Mouse (Mus musculus) left cerebral cortex, postnatal 36 days (tissue): ENCODE measurements around the gene Sox9. TPM values are rescaled to one million over a fixed set of nuclear protein-coding genes. Genes with fewer than 3 reads are reported as not detected.

ENCODE experiments used
- DNase-seq, 2 experiments: peaks; one replicate each; pipeline ENCODE4 v3.0.0; 2021 to 2022; ENCODE audit warnings: low spot score in 2 of 2, mixed read lengths in 1 of 2
- intact Hi-C: fragments of 180-260 bp; cut with DNase I; formaldehyde crosslinking; loops from one replicate; pipeline ENCODE4 v1.15.1; 2025
- total RNA-seq, 2 experiments: library from RNA; stranded (reverse); gene quantifications; 2 replicates each; pipeline ENCODE4 v1.2.3; 2021

The Sox9 gene
- total RNA-seq, 2 experiments from 2014 or later = 24.0 to 24.4 TPM

GRCm38 (mm10) chr11:112835468-112836092 is 53.6 kb downstream of the Sox9 start:
- intact Hi-C loops = no loop called here
- no peak for DNase-seq
